Mouse (Mus musculus) embryo, embryonic 11.5 days (tissue): ENCODE measurements around the gene BC049715.
A peak's percentile ranks its signal among the peaks of the same experiment; 100 is the strongest.
"Not testable (repeated sequence)": the region's sequence is repeated elsewhere in the genome, so short reads cannot be mapped to it uniquely, and the experiment has no call there.

Experiments used
- DNase-seq: peaks from one replicate; pipeline ENCODE4 v3.0.0-alpha.2; 2012; ENCODE audit warnings: low read depth, low spot score

BC049715 gene

GRCm38 (mm10) chr6:136827516-136827880 lies at the start of gene BC049715:
Gene BC049715 (plus strand): TSS chr6:136827626.
- no peak for DNase-seq

- DNase-seq: no peak
These were observed 45.9 kb upstream of the BC049715 start, which contains the start of gene Gucy2c for GRCm38 (mm10) chr6:136781377-136781986. Gene Gucy2c (minus strand): TSS chr6:136781765.

- no peak for DNase-seq
These were observed 45.3 kb upstream of the BC049715 start for GRCm38 (mm10) chr6:136782146-136782545.

- no peak for DNase-seq
These were observed 44.7 kb upstream of the BC049715 start for GRCm38 (mm10) chr6:136782761-136783160.

GRCm38 (mm10) chr6:136789391-136789971 lies 37.9 kb upstream of the BC049715 start:
- no peak for DNase-seq

GRCm38 (mm10) chr6:136792884-136793758 lies 34.3 kb upstream of the BC049715 start:
- DNase-seq: no peak

GRCm38 (mm10) chr6:136793831-136794525 lies 33.4 kb upstream of the BC049715 start:
- DNase-seq: no peak

GRCm38 (mm10) chr6:136795110-136795509 lies 32.3 kb upstream of the BC049715 start:
- DNase-seq: no peak

GRCm38 (mm10) chr6:136795850-136796249 lies 31.6 kb upstream of the BC049715 start:
- DNase-seq: no peak

- not testable (repeated sequence) for DNase-seq
These were observed 29.3 kb upstream of the BC049715 start for GRCm38 (mm10) chr6:136797874-136798693.

- no peak for DNase-seq
These were observed 26.7 kb upstream of the BC049715 start for GRCm38 (mm10) chr6:136800710-136801109.

- no peak for DNase-seq
These were observed 26.2 kb upstream of the BC049715 start for GRCm38 (mm10) chr6:136801274-136801673.

- no peak for DNase-seq
These were observed 24.2 kb upstream of the BC049715 start for GRCm38 (mm10) chr6:136803093-136803738.

GRCm38 (mm10) chr6:136803739-136804633 lies 23.4 kb upstream of the BC049715 start, which contains the start of gene Hist4h4:
Gene Hist4h4 (minus strand): TSS chr6:136804415.
- DNase-seq: peak; percentile 99

- no peak for DNase-seq
These were observed 22.6 kb upstream of the BC049715 start for GRCm38 (mm10) chr6:136804705-136805408.

GRCm38 (mm10) chr6:136805409-136805775 lies 22.0 kb upstream of the BC049715 start:
- DNase-seq: no peak

- no peak for DNase-seq
These were observed 20.6 kb upstream of the BC049715 start for GRCm38 (mm10) chr6:136806819-136807218.

- DNase-seq: no peak
These were observed 19.9 kb upstream of the BC049715 start for GRCm38 (mm10) chr6:136807395-136808013.
